Mouse (Mus musculus): ENCODE measurements around the gene Zranb1. TPM values are rescaled to one million over a fixed set of nuclear protein-coding genes. Genes with fewer than 3 reads are reported as not detected.

Gene Zranb1
- total RNA-seq, 1 experiment from 2014 or later, result 30.4 TPM

Other genes starting within 250 kb of the Zranb1 start
- gene Fam53b, start 117.3 kb upstream of the Zranb1 start, total RNA-seq (2021), result 64.8 and 65.8 TPM in 2 replicates
- 26.3 and 30.4 TPM in 2 replicates for gene Eef1akmt2, start 78.5 kb upstream of the Zranb1 start, total RNA-seq (2021)
- 33.6 and 35.8 TPM in 2 replicates for gene Abraxas2, start 71.9 kb upstream of the Zranb1 start, total RNA-seq (2021)
- gene Fgfr2, start 192.2 kb downstream of the Zranb1 start, total RNA-seq (2021), result 192 and 227 TPM in 2 replicates
- 63.2 and 70.6 TPM in 2 replicates for gene Ctbp2, start 193.2 kb downstream of the Zranb1 start, total RNA-seq (2021)

Data from adrenal gland, postnatal 14 days (tissue).